Mouse (Mus musculus): ENCODE measurements at regions not wholly inside any gene's neighbourhood (a gene's known extent, or its start where the extent isn't known, plus 50 kb on each side); places are given as distances from the start of the nearest gene placed in this dataset.
"Not testable (repeated sequence)": the region's sequence is repeated elsewhere in the genome, so short reads cannot be mapped to it uniquely, and the experiment has no call there.

- not testable (repeated sequence) for TF ChIP-seq CTCF, EP300 (IDR thresholded peaks at IDR 0.05; ENCODE audit: low read depth)
Measured at GRCm38 (mm10) chr12:113994284-113994683, 450.6 kb downstream of the Adam6a start.

All from liver, embryonic 14.5 days (tissue).